Mouse (Mus musculus): ENCODE data around the gene Nxph3.

GRCm38 (mm10) chr11:95500836-95501235 is 13.5 kb downstream of the Nxph3 start:
- no peak for TF ChIP-seq CTCF (IDR thresholded peaks at IDR 0.05; ENCODE audit: extremely low read depth, insufficient read depth, low read length)
- no peak for TF ChIP-seq POLR2A (IDR thresholded peaks at IDR 0.05; ENCODE audit: extremely low read depth, insufficient read depth, low read length)
